Mouse (Mus musculus) adrenal gland (tissue): Measurements from ENCODE around the gene Slc35d1.
"Not testable (repeated sequence)": the region's sequence is repeated elsewhere in the genome, so short reads cannot be mapped to it uniquely, and the experiment has no call there.

Experiments used
- intact Hi-C: fragments of 180-260 bp; cut with DNase I; formaldehyde crosslinking; loops from one replicate; pipeline ENCODE4 v1.15.1; 2025

The Slc35d1 gene

DNA sequence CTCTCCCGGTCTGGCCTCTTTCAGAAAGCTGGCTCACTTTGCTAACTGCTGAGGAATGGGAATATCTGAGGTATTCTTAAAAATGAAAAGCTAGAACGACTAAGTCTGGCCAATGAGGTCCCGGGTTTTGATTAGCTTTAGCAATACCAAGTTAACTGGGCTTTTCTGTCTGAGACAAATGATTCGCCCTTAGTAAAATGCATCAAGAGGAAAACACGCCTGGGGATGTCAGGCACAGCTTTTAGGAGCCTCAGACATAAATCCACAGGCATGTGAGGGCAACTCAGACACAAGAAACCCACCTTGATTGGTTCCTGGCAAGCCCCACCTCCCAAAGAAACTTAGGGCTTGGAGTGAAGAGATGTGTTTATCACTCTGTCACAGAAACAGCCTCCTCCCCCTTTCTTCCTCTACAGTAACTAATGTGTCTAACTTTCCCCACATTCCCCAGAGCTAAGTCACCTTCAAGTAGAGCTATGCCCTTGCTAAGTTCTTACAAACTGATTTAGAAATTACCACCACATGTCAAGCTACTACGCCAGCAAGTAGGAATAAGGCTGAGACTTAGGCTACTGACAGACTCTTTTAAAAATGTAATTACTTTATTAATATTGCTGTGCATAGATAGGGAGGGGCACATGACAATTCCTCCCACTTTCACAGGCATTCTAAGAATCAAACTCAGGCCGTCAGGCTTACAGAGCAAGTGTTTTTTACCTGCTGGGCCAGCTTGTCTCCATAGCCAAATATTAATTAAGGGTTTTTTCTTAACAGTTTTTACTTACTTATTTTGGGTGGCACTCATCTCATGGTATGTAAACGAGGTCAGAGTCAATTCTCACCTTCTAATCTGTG is 26.0 kb downstream of the Slc35d1 start:
- intact Hi-C loops = no loop called here

DNA sequence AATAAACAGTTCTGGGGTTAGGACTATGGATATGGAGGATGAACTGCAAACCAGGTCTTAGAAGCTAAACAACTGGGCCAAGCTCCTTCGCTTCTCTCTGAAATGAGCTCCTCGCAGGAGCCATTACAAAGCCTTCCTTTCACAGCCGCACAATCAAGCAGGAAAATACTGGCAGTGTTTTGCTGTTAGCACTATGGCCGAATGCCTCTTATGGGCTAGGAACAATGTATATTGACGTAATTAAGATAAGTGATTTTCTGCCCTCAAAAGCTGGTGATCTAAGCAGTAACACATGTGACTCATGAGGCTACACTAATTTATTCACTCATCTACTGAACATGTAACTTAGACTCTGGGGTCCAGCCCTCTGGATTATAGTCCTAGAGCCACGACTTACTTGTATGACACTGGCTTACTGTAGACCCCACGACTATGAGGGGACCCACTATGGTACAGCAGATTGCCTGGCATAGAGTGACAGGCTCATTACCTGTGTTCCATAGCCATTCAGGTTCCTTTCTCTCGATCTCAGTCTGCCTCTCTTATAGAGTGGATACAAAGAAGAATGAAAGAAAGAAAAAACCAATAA is 34.6 kb downstream of the Slc35d1 start:
- intact Hi-C loops = no loop called here

DNA sequence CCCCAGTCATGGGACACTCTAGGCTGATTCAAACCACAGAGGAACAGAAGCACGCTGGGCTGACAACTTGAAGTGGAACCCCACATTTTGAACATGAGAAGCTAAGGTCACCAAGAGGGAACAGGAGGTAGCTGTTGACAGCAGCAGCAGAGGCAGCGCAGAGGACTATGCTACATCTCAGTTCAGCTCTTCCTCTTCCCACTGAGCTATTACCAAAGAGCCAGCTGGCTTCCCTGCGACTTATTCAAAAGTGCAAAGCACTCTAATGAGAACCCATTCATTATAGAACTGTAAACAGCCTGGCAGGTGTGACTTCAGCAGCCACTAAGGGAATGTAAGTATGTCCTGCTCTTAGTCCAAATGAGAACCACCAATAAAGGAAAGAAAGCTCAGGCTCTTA is 35.4 kb downstream of the Slc35d1 start:
- intact Hi-C loops = no loop called here

DNA sequence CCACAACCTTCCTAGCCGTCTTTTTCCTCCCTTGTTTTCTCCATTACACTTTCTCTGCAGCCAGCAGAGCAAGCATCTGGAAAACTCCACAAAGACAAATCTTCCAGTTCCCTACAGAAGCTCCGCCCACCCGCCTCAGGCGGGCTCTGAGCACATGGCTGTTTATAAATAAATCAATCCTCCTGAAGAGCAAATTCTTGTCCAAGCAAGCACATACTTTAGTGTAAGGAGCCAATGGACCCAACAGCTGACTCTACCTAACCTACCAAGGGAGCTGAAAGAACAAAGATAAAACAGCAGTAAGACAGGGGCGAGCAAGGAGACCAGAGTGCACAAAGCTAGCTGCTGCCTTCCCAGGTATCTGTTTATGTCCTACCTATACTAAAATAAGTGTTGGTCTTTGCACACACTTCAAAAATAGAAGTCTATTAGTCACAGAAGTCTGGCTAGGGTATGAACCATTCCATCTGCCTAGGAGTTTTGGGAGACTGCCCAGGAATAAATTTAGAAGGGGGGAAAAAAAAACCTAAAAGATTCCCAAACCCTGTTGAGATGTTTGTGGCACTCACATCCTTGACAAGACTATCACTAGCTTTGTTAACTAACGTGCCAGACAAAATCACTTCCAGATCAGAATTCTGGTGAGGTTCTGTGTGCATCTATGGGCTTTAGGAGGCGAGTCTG is 36.2 kb downstream of the Slc35d1 start:
- intact Hi-C loops = no loop called here

DNA sequence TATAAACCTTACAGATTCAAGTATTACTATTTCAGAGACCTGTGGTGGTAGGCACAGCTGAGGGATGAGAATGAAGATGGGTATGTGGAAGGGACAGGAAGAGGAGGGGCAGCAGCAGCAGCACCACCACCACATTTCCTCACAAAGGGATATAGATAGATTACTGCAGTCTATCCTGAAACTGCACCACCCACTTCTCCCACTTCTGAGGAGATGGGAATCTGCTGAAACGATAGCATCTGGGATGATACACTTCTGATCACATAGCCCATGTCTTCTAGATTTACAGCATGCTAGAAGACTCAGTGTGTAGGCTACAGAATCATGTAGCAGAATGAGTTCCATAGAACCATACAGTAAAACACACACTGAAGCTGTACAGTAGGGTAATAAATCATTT is 37.3 kb downstream of the Slc35d1 start:
- intact Hi-C loops = no loop called here

DNA sequence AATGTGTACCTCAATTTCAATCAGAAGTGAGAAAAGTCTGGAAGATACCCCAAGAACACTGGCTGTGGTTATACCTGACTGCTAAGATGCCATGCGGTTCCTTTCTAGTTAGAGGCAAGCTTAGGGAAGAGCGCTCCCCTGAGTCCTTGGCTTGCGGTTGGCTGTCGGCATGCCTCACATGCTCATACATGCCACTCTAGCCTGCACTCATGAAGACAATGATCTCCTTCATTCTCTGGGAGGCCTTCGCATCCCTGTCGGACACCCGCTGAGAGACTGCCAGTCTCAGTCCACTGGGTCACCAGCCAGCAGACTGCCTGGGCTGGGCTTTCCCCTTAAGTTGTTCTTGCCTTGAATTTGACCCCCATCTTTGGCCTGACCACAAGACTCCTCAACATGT is 41.0 kb downstream of the Slc35d1 start:
- intact Hi-C loops = no loop called here

DNA sequence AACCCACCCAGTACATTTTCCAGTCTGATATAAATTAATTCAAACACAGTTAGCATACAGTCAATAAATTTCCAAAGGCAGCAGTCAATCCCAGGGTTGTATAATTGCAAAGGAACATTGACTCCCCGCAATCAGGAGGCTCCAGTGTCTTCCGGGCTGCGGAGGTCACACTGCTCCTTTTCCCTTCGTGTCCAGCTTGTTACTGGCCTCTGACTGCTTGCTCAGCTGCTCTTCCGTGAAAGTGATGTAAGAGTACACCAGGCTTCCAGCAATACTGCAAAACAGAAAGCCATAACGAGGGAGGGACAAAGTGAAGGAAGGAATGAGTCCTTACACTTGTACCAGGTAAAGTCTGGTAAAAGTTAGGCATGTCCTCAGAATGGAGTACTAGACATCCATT is 41.5 kb downstream of the Slc35d1 start:
- intact Hi-C loops = no loop called here

DNA sequence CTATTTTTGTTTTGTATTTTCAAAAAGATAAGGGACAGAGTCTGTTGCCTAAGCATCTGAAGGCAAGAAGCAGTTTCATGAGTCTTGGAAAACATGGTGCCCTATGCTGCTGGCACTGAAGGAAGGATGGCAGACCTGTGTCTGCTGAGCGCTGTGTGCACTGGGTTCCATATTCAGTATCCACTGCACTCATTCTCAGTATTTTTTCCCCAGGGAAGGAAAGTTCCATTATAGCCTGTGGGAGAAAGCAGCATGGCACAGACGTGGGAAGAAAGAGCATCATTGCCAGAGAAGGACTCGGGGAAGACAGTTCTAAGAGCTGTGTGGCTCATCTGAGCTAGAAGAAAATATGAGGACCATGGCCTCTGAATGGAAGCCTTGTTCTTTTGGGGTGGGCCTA is 43.7 kb downstream of the Slc35d1 start:
- intact Hi-C loops = no loop called here

DNA sequence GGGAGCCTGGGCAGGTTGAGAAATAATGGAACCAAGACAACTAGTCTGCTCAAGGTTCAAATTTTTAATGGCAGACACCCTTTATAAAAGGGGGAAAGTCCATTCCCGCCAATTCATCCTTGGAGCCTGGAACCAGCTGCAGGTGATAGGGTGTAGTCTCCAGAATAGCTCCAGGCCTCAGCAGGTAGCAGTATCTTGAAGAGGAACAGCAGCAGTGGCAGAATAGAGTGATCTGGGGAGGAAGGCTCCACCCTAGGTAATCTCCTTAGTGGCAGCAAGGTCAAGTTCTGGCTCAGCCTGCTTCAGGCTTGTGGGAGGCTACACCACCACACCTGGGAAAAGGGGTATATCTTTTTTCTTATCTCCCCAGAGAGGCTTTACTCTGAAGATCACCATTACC is 48.8 kb downstream of the Slc35d1 start:
- intact Hi-C loops = not testable (repeated sequence)

DNA sequence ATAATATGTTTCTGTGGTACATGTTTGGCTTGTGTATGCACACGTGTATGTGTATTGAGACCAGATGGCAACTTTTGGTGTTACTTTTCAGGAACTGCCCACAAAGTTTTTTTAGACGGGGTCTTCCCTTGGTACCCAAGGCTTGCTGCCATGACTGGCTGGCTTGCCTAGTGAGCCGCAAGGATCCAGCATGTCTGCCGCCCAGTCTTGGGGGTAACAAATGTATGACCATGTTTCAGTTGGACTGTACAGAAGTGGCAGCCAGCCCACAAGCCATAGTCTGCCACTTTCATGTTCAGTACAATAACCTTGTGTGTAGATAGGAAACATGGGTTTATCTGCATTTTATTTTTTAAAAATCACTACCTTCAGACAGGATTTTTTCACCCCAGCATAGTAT is 56.2 kb downstream of the Slc35d1 start:
- intact Hi-C loops = loop anchor here (10.0 kb wide), 1 partner anchor 186 kb away; no protein-coding TSS in a partner anchor

DNA sequence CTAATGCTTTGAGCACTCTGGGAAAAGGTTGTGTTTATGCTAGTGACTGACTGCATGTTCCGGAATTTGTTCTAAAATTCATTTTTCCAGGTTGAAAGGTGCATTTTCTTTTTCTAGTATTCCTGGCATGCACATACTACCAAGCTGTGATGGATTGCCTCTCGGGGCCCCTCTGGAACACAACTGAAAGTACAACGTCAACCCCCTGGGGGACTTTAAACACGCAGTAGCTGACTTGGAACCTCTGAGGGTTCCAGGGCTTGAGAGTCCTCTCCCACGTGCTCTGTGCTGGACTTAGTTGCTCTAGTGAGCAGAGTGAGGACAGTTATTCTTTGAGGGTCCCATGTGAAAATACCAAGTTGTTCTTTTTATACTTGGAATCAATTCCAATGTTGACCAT is 63.0 kb downstream of the Slc35d1 start:
- intact Hi-C loops = loop anchor here (10.0 kb wide), 1 partner anchor 193 kb away; no protein-coding TSS in a partner anchor

DNA sequence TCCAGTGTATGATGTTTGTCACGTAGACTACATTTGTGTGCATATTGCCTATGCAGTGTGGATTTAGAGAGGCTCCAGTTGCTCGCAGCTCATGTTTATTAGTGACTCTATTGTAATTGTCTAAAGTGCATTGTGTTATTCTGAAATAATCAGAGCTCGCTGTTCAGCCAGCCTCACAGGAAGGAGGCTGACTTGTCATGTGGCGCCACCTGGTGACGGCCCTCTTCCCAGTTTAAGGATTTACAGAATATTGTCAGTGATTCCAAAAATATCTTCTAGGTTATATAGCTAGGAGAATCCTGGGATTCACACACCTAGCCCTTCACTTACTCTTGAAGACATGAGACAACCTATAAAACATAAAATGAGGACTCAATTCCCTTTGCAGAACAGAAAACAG is 68.6 kb downstream of the Slc35d1 start:
- intact Hi-C loops = loop anchor here (5.0 kb wide), 1 partner anchor 159 kb away; no protein-coding TSS in a partner anchor

DNA sequence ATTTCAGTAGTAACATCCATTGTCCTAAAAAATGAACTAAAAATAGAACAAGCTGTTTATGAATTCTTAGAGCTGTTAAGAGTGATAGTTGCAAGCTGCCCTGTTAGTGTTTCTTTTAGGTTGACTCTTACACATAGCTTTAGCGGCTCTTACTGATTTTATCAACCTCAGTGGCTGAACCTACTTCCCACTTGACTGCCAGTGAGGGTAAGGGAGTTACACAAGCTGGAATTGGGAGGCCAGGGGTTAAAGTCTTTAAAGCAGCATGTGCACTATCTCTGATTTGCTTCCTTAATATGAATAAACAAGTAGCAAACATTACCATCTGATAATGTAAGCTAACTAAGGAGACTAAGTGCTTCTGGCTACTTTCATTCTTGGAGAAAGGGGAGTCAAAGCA is 78.0 kb downstream of the Slc35d1 start:
- intact Hi-C loops = no loop called here

DNA sequence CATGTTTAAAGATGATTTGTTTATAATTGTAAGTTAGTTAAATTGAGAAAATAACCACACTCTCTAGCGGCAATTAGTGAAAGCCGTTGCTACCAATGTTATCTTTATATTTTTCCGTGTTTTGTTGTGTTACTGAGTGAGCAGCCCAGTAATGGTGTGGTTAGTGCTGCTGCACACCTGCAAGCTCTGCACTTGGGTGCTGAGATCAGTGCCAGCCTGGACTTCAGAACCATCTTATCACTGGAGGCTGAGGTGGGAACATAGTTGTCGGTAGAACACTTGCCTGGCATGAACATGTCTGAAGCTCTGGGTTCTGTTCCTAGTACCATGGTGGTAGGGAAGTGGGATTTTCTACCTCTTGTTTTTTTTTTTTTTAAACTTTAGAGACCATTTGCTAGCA is 88.4 kb downstream of the Slc35d1 start:
- intact Hi-C loops = no loop called here

DNA sequence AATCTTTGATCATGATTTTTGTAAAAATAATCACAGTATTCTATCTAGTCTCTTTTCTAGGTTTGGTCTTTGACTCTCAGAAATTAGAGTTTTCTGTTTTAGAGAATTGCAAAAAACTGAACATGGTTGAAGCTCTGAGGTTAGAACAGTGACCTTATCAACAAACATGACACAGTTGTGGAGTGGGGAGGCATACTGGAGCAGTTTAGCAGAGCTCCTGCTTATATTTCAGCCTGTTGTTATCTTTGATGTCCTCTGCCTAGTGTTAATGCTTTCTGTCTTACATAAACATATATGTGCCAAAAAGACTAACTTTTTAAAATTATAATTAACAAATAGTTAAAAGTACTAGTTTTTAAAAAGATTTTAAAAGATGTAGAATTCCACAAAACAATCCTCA is 91.4 kb downstream of the Slc35d1 start:
- intact Hi-C loops = no loop called here

DNA sequence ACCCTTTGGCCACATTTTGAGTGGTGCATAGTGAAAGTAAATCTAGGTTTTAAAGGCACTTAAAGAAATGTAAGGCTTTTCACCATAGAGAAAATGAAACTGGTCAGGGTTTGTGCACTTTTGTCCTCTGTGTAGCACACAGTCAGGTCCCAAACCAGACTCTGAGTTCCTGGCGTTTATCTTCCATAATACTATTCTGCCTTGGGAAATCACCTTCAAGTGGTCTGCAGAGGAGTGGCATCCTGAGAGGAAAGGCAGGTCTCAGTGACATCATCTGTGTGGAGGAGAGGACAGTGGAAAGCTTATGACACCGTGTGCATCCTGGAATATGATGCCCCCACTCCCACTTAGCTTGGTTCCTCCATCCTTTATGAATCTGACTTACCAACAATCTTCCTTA is 91.9 kb downstream of the Slc35d1 start:
- intact Hi-C loops = no loop called here

DNA sequence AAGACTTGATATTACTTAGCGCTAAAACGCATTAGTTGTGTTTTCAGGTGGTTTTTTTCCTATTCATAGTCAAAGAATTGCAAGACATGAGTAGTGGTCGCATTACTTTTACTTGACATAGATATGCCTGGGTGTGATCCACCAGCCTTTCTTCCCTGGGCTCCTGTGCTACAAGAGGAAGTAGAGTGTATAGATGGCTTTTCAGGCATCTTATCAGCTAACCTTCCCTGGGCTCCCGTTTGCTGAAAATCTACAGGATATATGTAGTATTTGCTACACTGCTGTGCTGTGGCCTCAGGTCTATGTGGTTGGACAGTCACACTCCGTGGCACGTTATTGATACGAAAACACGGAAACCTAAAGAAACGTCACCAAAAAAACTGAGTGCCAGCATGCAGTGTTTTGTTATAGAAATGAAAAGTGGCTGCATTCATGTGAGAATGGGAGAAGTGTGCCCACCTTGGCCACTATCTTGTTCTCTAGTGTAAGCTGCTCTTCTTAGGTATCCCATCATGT is 94.0 kb downstream of the Slc35d1 start:
- intact Hi-C loops = no loop called here
